Mouse (Mus musculus) lung, embryonic 15.5 days (tissue): Measurements from ENCODE around the gene Hspe1. TPM values are rescaled to one million over a fixed set of nuclear protein-coding genes. Genes with fewer than 3 reads are reported as not detected.
"Not testable (repeated sequence)": the region's sequence is repeated elsewhere in the genome, so short reads cannot be mapped to it uniquely, and the experiment has no call there.

Experiments
- ATAC-seq: fragments of 200-750 bp; cut with Nextera tagmentation; 2 replicates; pipeline ENCODE4 v1.8.0; 2017; ENCODE audit warnings: moderate number of reproducible peaks, borderline replicate concordance; ENCODE audit not compliant: low FRiP score, low TSS enrichment; ENCODE audit errors: extremely low read depth
- H3K27ac ChIP-seq: fragments of 300-500 bp; sonication (generic); 2 replicates; pipeline ENCODE4 v1.5.1; 2015; ENCODE audit warnings: moderate library complexity, mild to moderate bottlenecking, inconsistent platforms
- H3K27me3 ChIP-seq: fragments of 300-500 bp; sonication (generic); 2 replicates; pipeline ENCODE4 v1.6.1; 2015; ENCODE audit warnings: inconsistent platforms
- H3K36me3 ChIP-seq: fragments of 300-500 bp; sonication (generic); 2 replicates; pipeline ENCODE4 v1.6.1; 2015; ENCODE audit warnings: inconsistent platforms
- H3K4me1 ChIP-seq: fragments of 300-500 bp; sonication (generic); 2 replicates; pipeline ENCODE4 v1.6.1; 2015; ENCODE audit warnings: inconsistent platforms
- H3K4me2 ChIP-seq: fragments of 300-500 bp; sonication (generic); 2 replicates; pipeline ENCODE4 v1.6.1; 2015; ENCODE audit warnings: inconsistent platforms, mild to moderate bottlenecking, moderate library complexity
- H3K4me3 ChIP-seq: fragments of 300-500 bp; sonication (generic); 2 replicates; pipeline ENCODE4 v1.5.1; 2015; ENCODE audit warnings: mild to moderate bottlenecking, inconsistent platforms
- H3K9ac ChIP-seq: fragments of 300-500 bp; sonication (generic); 2 replicates; pipeline ENCODE4 v1.6.1; 2015; ENCODE audit warnings: inconsistent platforms
- H3K9me3 ChIP-seq: fragments of 300-500 bp; sonication (generic); 2 replicates; pipeline ENCODE4 v1.6.1; 2016; ENCODE audit warnings: inconsistent platforms
- whole genome bisulfite sequencing: fragments of 180-500 bp; shearing (Covaris S2); methylation state at CpG from one replicate; pipeline ENCODE4 v1.1.7; 2015; 5-methylcytosine and 5-hydroxymethylcytosine counted together
- polyA plus RNA-seq: library from polyadenylated mRNA; unstranded; fragments of >200 nt; fragmentation: Nextera tagmentation; extraction: Ambion mirVana; gene quantifications from 2 replicates; pipeline ENCODE4 v1.2.1, GENCODE M21; 2015

Hspe1 gene
- polyA plus RNA-seq, 1 experiment from 2014 or later, result 303 TPM

GRCm38 (mm10) chr1:55124136-55124535, 36.2 kb downstream of the Hspe1 start:
- not testable (repeated sequence) for H3K36me3 ChIP-seq, H3K27ac ChIP-seq, H3K4me3 ChIP-seq, ATAC-seq, H3K4me1 ChIP-seq, H3K4me2 ChIP-seq, H3K27me3 ChIP-seq, H3K9ac ChIP-seq, H3K9me3 ChIP-seq
- WGBS, result 94% methylated on average over 2 of the region's 2 CpGs

DNA sequence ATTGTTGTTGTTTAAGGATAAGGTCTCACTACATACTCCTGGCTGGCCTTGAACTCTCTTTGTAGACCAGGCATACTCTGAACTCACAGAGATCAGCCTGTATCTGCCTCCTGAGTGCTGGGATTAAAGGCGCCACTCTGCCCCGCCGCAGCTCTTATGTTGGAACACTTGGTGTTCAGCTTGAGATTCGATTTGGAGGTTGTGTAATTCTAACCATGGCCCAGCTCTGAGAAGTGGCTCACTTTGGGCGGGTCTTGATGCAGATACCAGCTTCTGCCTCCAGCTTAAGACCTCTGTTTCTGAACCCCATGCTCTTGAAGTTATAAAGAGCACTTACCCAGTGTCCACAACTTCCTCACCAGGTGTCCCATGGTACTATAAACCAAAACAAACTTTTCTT, 41.8 kb downstream of the Hspe1 start:
- Histone ChIP-seq H3K4me2 (no peak overlapping the region), H3K4me1 (peaks cover 12% of the 10 kb centered on the region), H3K27me3 (no peaks in the 10 kb centered on the region), H3K27ac (no peak overlapping the region), H3K9me3 (no peaks in the 10 kb centered on the region), H3K9ac (no peak overlapping the region), H3K36me3 (no peaks in the 10 kb centered on the region), H3K4me3 (no peak overlapping the region)
- no peak for ATAC-seq
- WGBS, result 92% methylated on average over 5 of the region's 5 CpGs

DNA sequence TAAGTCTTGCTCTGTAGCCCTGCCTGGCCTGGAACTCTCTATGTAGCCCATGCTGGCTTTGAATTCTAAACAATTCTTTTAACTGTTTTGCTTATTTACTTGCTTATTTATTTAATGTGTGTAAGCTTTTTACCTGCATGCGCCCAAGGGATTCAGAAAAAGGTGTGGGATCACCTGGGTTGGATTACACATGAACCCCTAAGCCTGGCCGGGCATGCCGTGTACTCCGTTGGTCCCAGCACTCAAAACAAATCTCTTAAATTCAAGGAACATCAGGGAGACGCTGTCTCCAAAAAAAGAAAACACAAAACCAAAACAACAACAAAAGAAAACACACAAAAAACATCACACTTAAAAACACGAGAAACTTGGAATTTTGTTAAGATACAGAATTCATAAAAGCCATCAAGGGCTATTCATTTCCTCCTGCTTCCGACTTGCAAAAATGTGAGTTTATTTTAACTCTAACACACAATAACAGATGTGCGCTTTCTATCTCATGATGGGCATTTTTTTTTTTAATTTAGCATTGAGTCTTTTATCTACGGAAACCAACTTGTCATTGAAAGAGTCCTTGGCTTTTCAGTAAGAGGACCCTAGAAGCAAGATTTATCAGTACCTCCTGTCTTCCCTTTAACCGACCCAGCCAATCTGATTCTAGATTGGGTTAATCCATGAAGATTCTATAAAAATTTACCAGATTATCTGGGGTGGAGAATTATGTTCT, 42.4 kb downstream of the Hspe1 start:
- Histone ChIP-seq H3K36me3 (0 out of 2 replicates have a peak, but pooled peaks cover 3% of the 10 kb centered on the region), H3K4me2 (peak overlapping the region; percentile 62), H3K4me1 (peaks cover 12% of the 10 kb centered on the region), H3K4me3 (peak overlapping the region; percentile 86), H3K9ac (peak overlapping the region; percentile 53), H3K27me3 (no peaks in the 10 kb centered on the region), H3K27ac (peak overlapping the region; percentile 67), H3K9me3 (no peaks in the 10 kb centered on the region)
- 55% methylated on average over 10 of the region's 10 CpGs for WGBS
- ATAC-seq, result no peak

GRCm38 (mm10) chr1:55130943-55131401, 43.0 kb downstream of the Hspe1 start, which contains the start of gene Mob4:
TSS of gene Mob4 (plus strand) at chr1:55131231.
- peaks cover 12% of the 10 kb centered on the region for H3K4me1 ChIP-seq
- H3K27me3 ChIP-seq, result no peaks in the 10 kb centered on the region
- peak within 1 kb of the TSS; percentile 98 for H3K27ac ChIP-seq
- H3K4me2 ChIP-seq, result peak within 1 kb of the TSS; percentile 62
- peak within 1 kb of the TSS; percentile 86 for H3K4me3 ChIP-seq
- ATAC-seq, result peak; percentile 97
- peaks cover 9% of the 10 kb centered on the region; the same call in 1 of the 2 replicates for H3K36me3 ChIP-seq
- H3K9me3 ChIP-seq, result no peaks in the 10 kb centered on the region
- H3K9ac ChIP-seq, result peak within 1 kb of the TSS; percentile 97
- under 1% methylated on average over 42 of the region's 42 CpGs for WGBS

GRCm38 (mm10) chr1:55131424-55132014, 43.6 kb downstream of the Hspe1 start:
- Histone ChIP-seq H3K4me3 (peak overlapping the region; percentile 86), H3K27ac (peak overlapping the region; percentile 98), H3K4me1 (peaks cover 12% of the 10 kb centered on the region), H3K9me3 (no peaks in the 10 kb centered on the region), H3K4me2 (peak overlapping the region; percentile 62), H3K36me3 (peaks cover 9% of the 10 kb centered on the region; the same call in 1 of the 2 replicates), H3K9ac (peak overlapping the region; percentile 97), H3K27me3 (no peaks in the 10 kb centered on the region)
- WGBS, result under 1% methylated on average over 32 of the region's 47 CpGs
- ATAC-seq, result peak; percentile 90

DNA sequence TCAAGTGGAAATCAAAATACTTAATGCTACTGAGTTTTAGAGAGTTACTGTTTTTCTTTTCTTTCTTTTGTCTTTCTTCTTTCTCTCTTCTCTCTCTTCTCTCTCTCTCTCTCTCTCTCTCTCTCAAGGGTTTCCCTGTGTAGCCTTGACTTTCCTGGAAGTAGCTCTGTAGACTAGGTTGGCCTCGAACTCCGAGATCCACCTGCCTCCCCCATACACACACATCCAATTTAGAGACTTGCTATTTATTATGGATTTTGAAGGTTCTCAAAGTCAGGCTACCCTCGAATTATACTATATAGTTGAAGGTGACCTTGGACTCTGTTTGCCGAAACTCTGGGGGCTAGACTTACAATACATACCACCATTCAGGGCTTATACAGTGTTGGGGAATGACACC, 44.4 kb downstream of the Hspe1 start:
- Histone ChIP-seq H3K27me3 (no peaks in the 10 kb centered on the region), H3K27ac (no peak overlapping the region), H3K9ac (peak overlapping the region; percentile 97), H3K4me2 (peak overlapping the region; percentile 62), H3K9me3 (no peaks in the 10 kb centered on the region), H3K36me3 (peaks cover 9% of the 10 kb centered on the region; the same call in 1 of the 2 replicates), H3K4me1 (peaks cover 12% of the 10 kb centered on the region), H3K4me3 (peak overlapping the region; percentile 86)
- no peak for ATAC-seq
- 55% methylated on average over 4 of the region's 4 CpGs for WGBS

GRCm38 (mm10) chr1:55133173-55133572, 45.2 kb downstream of the Hspe1 start:
- no peak overlapping the region for H3K9ac ChIP-seq
- H3K27ac ChIP-seq, result no peak overlapping the region
- no peaks in the 10 kb centered on the region for H3K27me3 ChIP-seq
- no peaks in the 10 kb centered on the region for H3K9me3 ChIP-seq
- H3K4me3 ChIP-seq, result no peak overlapping the region
- no peak for ATAC-seq
- H3K4me1 ChIP-seq, result peaks cover 12% of the 10 kb centered on the region
- 52% methylated on average over 2 of the region's 2 CpGs for WGBS
- H3K36me3 ChIP-seq, result peaks cover 13% of the 10 kb centered on the region; the same call in 1 of the 2 replicates
- no peak overlapping the region for H3K4me2 ChIP-seq

DNA sequence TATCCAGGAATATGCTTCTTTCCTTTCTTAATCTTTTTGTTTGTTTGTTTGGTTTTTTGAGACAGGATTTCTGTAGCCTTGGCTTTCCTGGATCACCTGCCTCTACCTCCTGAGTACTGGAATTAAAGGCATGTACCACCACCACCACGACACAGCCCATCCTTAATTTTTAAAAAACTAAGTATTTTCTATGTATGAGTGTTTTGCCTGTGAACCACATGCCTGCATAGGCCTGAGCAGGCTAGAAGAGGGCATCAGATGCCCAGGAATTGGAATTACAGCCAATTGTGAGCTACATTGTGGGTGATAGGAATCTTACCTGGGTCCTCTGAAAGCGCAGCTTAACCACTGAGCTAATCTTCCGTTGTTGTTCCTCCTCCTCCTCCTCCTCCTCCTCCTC, 46.4 kb downstream of the Hspe1 start:
- no peak for ATAC-seq
- Histone ChIP-seq H3K9ac (no peak overlapping the region), H3K27ac (no peak overlapping the region), H3K36me3 (peaks cover 16% of the 10 kb centered on the region; the same call in 1 of the 2 replicates), H3K27me3 (no peaks in the 10 kb centered on the region), H3K4me1 (peaks cover 12% of the 10 kb centered on the region), H3K4me2 (no peak overlapping the region), H3K9me3 (no peaks in the 10 kb centered on the region), H3K4me3 (no peak overlapping the region)
- 92% methylated on average over 3 of the region's 3 CpGs for WGBS

DNA sequence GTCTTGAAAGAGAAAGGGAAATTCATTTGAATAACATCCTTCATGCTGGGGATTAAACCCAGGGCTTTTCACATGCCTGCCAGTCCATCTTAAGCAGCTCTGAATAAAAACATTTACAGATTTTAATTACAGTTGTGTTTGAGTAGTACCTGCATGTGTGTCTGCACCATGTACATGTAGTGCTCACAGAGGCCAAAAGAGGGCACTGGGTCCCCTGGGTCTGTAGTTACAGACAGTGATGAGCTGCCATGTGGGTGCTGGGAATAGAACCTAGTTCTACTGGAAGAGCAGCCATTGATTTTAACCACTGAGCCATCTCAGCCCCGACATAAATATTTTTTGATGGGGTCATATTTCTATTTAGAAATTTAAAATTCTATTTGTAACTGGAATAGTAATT, 47.9 kb downstream of the Hspe1 start:
- no peak overlapping the region for H3K4me2 ChIP-seq
- no peaks in the 10 kb centered on the region for H3K27me3 ChIP-seq
- WGBS, result 93% methylated on average over 1 of the region's 1 CpGs
- H3K36me3 ChIP-seq, result peaks cover 28% of the 10 kb centered on the region; the same call in 1 of the 2 replicates
- H3K9me3 ChIP-seq, result no peaks in the 10 kb centered on the region
- no peak overlapping the region for H3K9ac ChIP-seq
- H3K4me1 ChIP-seq, result peaks cover 12% of the 10 kb centered on the region
- H3K4me3 ChIP-seq, result no peak overlapping the region
- no peak for ATAC-seq
- H3K27ac ChIP-seq, result no peak overlapping the region

Other genes starting within 250 kb of the Hspe1 start
- 16.6 and 18.0 TPM in 2 replicates for gene Ankrd44, start 161.7 kb upstream of the Hspe1 start, polyA plus RNA-seq
- 305 and 316 TPM in 2 replicates for gene Sf3b1, start 60.7 kb upstream of the Hspe1 start, polyA plus RNA-seq
- 17.0 and 19.1 TPM in 2 replicates for gene Coq10b, start 35.4 kb upstream of the Hspe1 start, polyA plus RNA-seq
- 330 and 331 TPM in 2 replicates for gene Hspd1, start 111 bp downstream of the Hspe1 start, polyA plus RNA-seq
- gene Mob4, start 43.1 kb downstream of the Hspe1 start, polyA plus RNA-seq, result 126 and 133 TPM in 2 replicates
- 12.9 and 13.8 TPM in 2 replicates for gene Rftn2, start 138.7 kb downstream of the Hspe1 start, polyA plus RNA-seq
- gene Mars2, start 149.0 kb downstream of the Hspe1 start, polyA plus RNA-seq, result 2.5 TPM in 2 replicates